Mouse (Mus musculus): Measurements from ENCODE around the gene Dnhd1. TPM values are rescaled to one million over a fixed set of nuclear protein-coding genes. Genes with fewer than 3 reads are reported as not detected.

The Dnhd1 gene
- polyA plus RNA-seq, 1 experiment from 2014 or later: 0.51 TPM

GRCm38 (mm10) chr7:105708733-105709132 lies 58.1 kb downstream of the Dnhd1 start:
- 74% methylated on average over 5 of the region's 5 CpGs for WGBS

GRCm38 (mm10) chr7:105715366-105715765 lies 64.7 kb downstream of the Dnhd1 start:
- ATAC-seq (ENCODE audit: insufficient number of reproducible peaks, insufficient read depth, low FRiP score, low read depth): no peak
- no peak overlapping the region for H3K4me3 ChIP-seq (ENCODE audit: control insufficient read depth in 1 of 2, insufficient read depth in 1 of 2, low read depth in 1 of 2, low read length in 2 of 2)
- H3K4me1 ChIP-seq (ENCODE audit: control insufficient read depth in 2 of 2, insufficient read depth in 2 of 2, low read length in 2 of 2): no peaks in the 10 kb centered on the region
- H3K36me3 ChIP-seq (ENCODE audit: control insufficient read depth, insufficient read depth, low read length): no peaks in the 10 kb centered on the region
- no peak overlapping the region for H3K9ac ChIP-seq (ENCODE audit: low read length)
- H3K27me3 ChIP-seq (ENCODE audit: control insufficient read depth, insufficient read depth, low read length): no peaks in the 10 kb centered on the region
- no peaks in the 10 kb centered on the region for H3K9me3 ChIP-seq (ENCODE audit: control insufficient read depth, low read length)
- H3K4me2 ChIP-seq (ENCODE audit: low read length): no peak overlapping the region
- 61% methylated on average over 3 of the region's 3 CpGs for WGBS
- no peak overlapping the region for H3K27ac ChIP-seq (replicated peaks in 1 of 2; ENCODE audit: control insufficient read depth in 1 of 2, insufficient read depth in 1 of 2, low read depth in 2 of 2, low read length in 2 of 2)

More at GRCm38 (mm10) chr7:105708733-105709132, 58.1 kb downstream of the Dnhd1 start:
- no peak overlapping the region for H3K27ac ChIP-seq (replicated peaks in 1 of 2; ENCODE audit: control insufficient read depth in 1 of 2, insufficient read depth in 1 of 2, low read depth in 2 of 2, low read length in 2 of 2)
- no peaks in the 10 kb centered on the region for H3K27me3 ChIP-seq (ENCODE audit: control insufficient read depth, insufficient read depth, low read length)
- no peak overlapping the region for H3K4me3 ChIP-seq (ENCODE audit: control insufficient read depth in 1 of 2, insufficient read depth in 1 of 2, low read depth in 1 of 2, low read length in 2 of 2)
- no peak overlapping the region for H3K9ac ChIP-seq (ENCODE audit: low read length)
- no peaks in the 10 kb centered on the region for H3K9me3 ChIP-seq (ENCODE audit: control insufficient read depth, low read length)
- no peaks in the 10 kb centered on the region for H3K36me3 ChIP-seq (ENCODE audit: control insufficient read depth, insufficient read depth, low read length)
- H3K4me1 ChIP-seq (ENCODE audit: control insufficient read depth in 2 of 2, insufficient read depth in 2 of 2, low read length in 2 of 2): no peaks in the 10 kb centered on the region
- H3K4me2 ChIP-seq (ENCODE audit: low read length): no peak overlapping the region
- no peak for ATAC-seq (ENCODE audit: insufficient number of reproducible peaks, insufficient read depth, low FRiP score, low read depth)

- H3K27me3 ChIP-seq (ENCODE audit: control insufficient read depth, insufficient read depth, low read length): no peaks in the 10 kb centered on the region
- H3K4me3 ChIP-seq (ENCODE audit: control insufficient read depth in 1 of 2, insufficient read depth in 1 of 2, low read depth in 1 of 2, low read length in 2 of 2): no peak overlapping the region
- H3K9me3 ChIP-seq (ENCODE audit: control insufficient read depth, low read length): no peaks in the 10 kb centered on the region
- no peak overlapping the region for H3K27ac ChIP-seq (replicated peaks in 1 of 2; ENCODE audit: control insufficient read depth in 1 of 2, insufficient read depth in 1 of 2, low read depth in 2 of 2, low read length in 2 of 2)
- no peaks in the 10 kb centered on the region for H3K4me1 ChIP-seq (ENCODE audit: control insufficient read depth in 2 of 2, insufficient read depth in 2 of 2, low read length in 2 of 2)
- H3K9ac ChIP-seq (ENCODE audit: low read length): no peak overlapping the region
- no peak for ATAC-seq (ENCODE audit: insufficient number of reproducible peaks, insufficient read depth, low FRiP score, low read depth)
- no peaks in the 10 kb centered on the region for H3K36me3 ChIP-seq (ENCODE audit: control insufficient read depth, insufficient read depth, low read length)
- H3K4me2 ChIP-seq (ENCODE audit: low read length): no peak overlapping the region
- 63% methylated on average over 2 of the region's 2 CpGs for WGBS
Observed at GRCm38 (mm10) chr7:105721916-105722315, 71.3 kb downstream of the Dnhd1 start.

- no peaks in the 10 kb centered on the region for H3K9me3 ChIP-seq (ENCODE audit: control insufficient read depth, low read length)
- 83% methylated on average over 4 of the region's 4 CpGs for WGBS
- H3K9ac ChIP-seq (ENCODE audit: low read length): no peak overlapping the region
Observed at GRCm38 (mm10) chr7:105726144-105726979, 75.7 kb downstream of the Dnhd1 start.

GRCm38 (mm10) chr7:105726980-105727325 lies 76.3 kb downstream of the Dnhd1 start:
- WGBS: 89% methylated on average over 4 of the region's 4 CpGs
- no peak overlapping the region for H3K9ac ChIP-seq (ENCODE audit: low read length)
- H3K27me3 ChIP-seq (ENCODE audit: control insufficient read depth, insufficient read depth, low read length): no peaks in the 10 kb centered on the region
- no peak overlapping the region for H3K27ac ChIP-seq (replicated peaks in 1 of 2; ENCODE audit: control insufficient read depth in 1 of 2, insufficient read depth in 1 of 2, low read depth in 2 of 2, low read length in 2 of 2)
- no peak overlapping the region for H3K4me2 ChIP-seq (ENCODE audit: low read length)
- ATAC-seq (ENCODE audit: insufficient number of reproducible peaks, insufficient read depth, low FRiP score, low read depth): no peak
- H3K9me3 ChIP-seq (ENCODE audit: control insufficient read depth, low read length): no peaks in the 10 kb centered on the region
- H3K4me3 ChIP-seq (ENCODE audit: control insufficient read depth in 1 of 2, insufficient read depth in 1 of 2, low read depth in 1 of 2, low read length in 2 of 2): no peak overlapping the region
- H3K36me3 ChIP-seq (ENCODE audit: control insufficient read depth, insufficient read depth, low read length): peaks cover 25% of the 10 kb centered on the region
- H3K4me1 ChIP-seq (ENCODE audit: control insufficient read depth in 2 of 2, insufficient read depth in 2 of 2, low read length in 2 of 2): no peaks in the 10 kb centered on the region

More at GRCm38 (mm10) chr7:105726144-105726979, 75.7 kb downstream of the Dnhd1 start:
- H3K4me2 ChIP-seq (ENCODE audit: low read length): no peak overlapping the region
- no peak overlapping the region for H3K27ac ChIP-seq (replicated peaks in 1 of 2; ENCODE audit: control insufficient read depth in 1 of 2, insufficient read depth in 1 of 2, low read depth in 2 of 2, low read length in 2 of 2)
- ATAC-seq (ENCODE audit: insufficient number of reproducible peaks, insufficient read depth, low FRiP score, low read depth): no peak
- no peaks in the 10 kb centered on the region for H3K27me3 ChIP-seq (ENCODE audit: control insufficient read depth, insufficient read depth, low read length)
- no peak overlapping the region for H3K4me3 ChIP-seq (ENCODE audit: control insufficient read depth in 1 of 2, insufficient read depth in 1 of 2, low read depth in 1 of 2, low read length in 2 of 2)
- H3K4me1 ChIP-seq (ENCODE audit: control insufficient read depth in 2 of 2, insufficient read depth in 2 of 2, low read length in 2 of 2): no peaks in the 10 kb centered on the region
- H3K36me3 ChIP-seq (ENCODE audit: control insufficient read depth, insufficient read depth, low read length): peaks cover 19% of the 10 kb centered on the region

- no peak overlapping the region; the same call in 1 of the 2 replicates for H3K9ac ChIP-seq (ENCODE audit: low read length)
- peaks cover 44% of the 10 kb centered on the region for H3K36me3 ChIP-seq (ENCODE audit: control insufficient read depth, insufficient read depth, low read length)
- no peaks in the 10 kb centered on the region for H3K4me1 ChIP-seq (ENCODE audit: control insufficient read depth in 2 of 2, insufficient read depth in 2 of 2, low read length in 2 of 2)
- no peak overlapping the region for H3K4me2 ChIP-seq (ENCODE audit: low read length)
- no peaks in the 10 kb centered on the region for H3K27me3 ChIP-seq (ENCODE audit: control insufficient read depth, insufficient read depth, low read length)
- 85% methylated on average over 6 of the region's 6 CpGs for WGBS
- H3K9me3 ChIP-seq (ENCODE audit: control insufficient read depth, low read length): no peaks in the 10 kb centered on the region
- H3K4me3 ChIP-seq (ENCODE audit: control insufficient read depth in 1 of 2, insufficient read depth in 1 of 2, low read depth in 1 of 2, low read length in 2 of 2): no peak overlapping the region
- ATAC-seq (ENCODE audit: insufficient number of reproducible peaks, insufficient read depth, low FRiP score, low read depth): no peak
- H3K27ac ChIP-seq (replicated peaks in 1 of 2; ENCODE audit: control insufficient read depth in 1 of 2, insufficient read depth in 1 of 2, low read depth in 2 of 2, low read length in 2 of 2): 0 out of 4 replicates have a peak overlapping the region, but pooled peaks of 1 of the 2 experiments have one; percentile 5
Observed at GRCm38 (mm10) chr7:105728701-105729428, 78.2 kb downstream of the Dnhd1 start.

GRCm38 (mm10) chr7:105733836-105734235 lies 83.2 kb downstream of the Dnhd1 start:
- H3K4me3 ChIP-seq (ENCODE audit: control insufficient read depth in 1 of 2, insufficient read depth in 1 of 2, low read depth in 1 of 2, low read length in 2 of 2): no peak overlapping the region
- H3K9me3 ChIP-seq (ENCODE audit: control insufficient read depth, low read length): no peaks in the 10 kb centered on the region
- H3K9ac ChIP-seq (ENCODE audit: low read length): no peak overlapping the region
- no peak for ATAC-seq (ENCODE audit: insufficient number of reproducible peaks, insufficient read depth, low FRiP score, low read depth)
- H3K36me3 ChIP-seq (ENCODE audit: control insufficient read depth, insufficient read depth, low read length): peaks cover 56% of the 10 kb centered on the region
- H3K4me2 ChIP-seq (ENCODE audit: low read length): no peak overlapping the region
- peaks cover 7 to 22% of the 10 kb centered on the region in 2 experiments for H3K4me1 ChIP-seq (ENCODE audit: control insufficient read depth in 2 of 2, insufficient read depth in 2 of 2, low read length in 2 of 2)
- WGBS: 94% methylated on average over 11 of the region's 11 CpGs
- H3K27me3 ChIP-seq (ENCODE audit: control insufficient read depth, insufficient read depth, low read length): no peaks in the 10 kb centered on the region
- H3K27ac ChIP-seq (replicated peaks in 1 of 2; ENCODE audit: control insufficient read depth in 1 of 2, insufficient read depth in 1 of 2, low read depth in 2 of 2, low read length in 2 of 2): no peak overlapping the region

All from heart, embryonic 14.5 days (tissue).